Mouse (Mus musculus) ES-Bruce4 (cell line): Measurements from ENCODE around the gene Apobec2.
A peak's percentile ranks its signal among the peaks of the same experiment; 100 is the strongest.

ENCODE experiments used
- CTCF ChIP-seq: IDR thresholded peaks from one replicate; pipeline ENCODE4 v1.8.1; 2011; ENCODE audit warnings: low read depth, low read length
- EP300 ChIP-seq: IDR thresholded peaks from 2 replicates; pipeline ENCODE4 v1.6.1; 2011; ENCODE audit warnings: low read depth, low read length; ENCODE audit not compliant: insufficient read depth
- POLR2A ChIP-seq: IDR thresholded peaks from one replicate; pipeline ENCODE4 v1.8.1; 2011; ENCODE audit warnings: low read length; ENCODE audit not compliant: insufficient read depth

DNA sequence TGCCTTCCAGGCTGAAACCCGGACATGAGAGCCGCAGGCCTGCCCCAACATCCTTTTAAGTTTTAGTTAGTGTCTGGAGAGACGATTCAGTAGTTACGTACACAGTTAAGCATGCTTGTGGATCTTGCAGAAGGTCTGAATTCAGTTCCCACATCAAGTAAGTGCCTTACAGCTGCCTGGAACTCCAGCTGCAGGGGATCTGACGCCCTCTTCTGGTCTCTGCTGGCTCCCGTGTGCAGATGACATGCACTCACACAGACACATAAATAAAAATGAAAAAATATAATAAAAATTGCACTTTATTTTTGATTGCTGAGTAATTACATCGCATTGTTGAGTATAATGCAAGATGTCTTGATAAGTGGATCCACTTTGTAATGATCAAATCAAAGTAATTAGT lies 20.8 kb upstream of the Apobec2 start:
- peak; percentile 67 for TF ChIP-seq CTCF
- no peak for TF ChIP-seq POLR2A
- TF ChIP-seq EP300 = no peak
